Mouse (Mus musculus) gastrocnemius, adult 8-10 months (tissue): ENCODE data around the gene Stk16. TPM values are rescaled to one million over a fixed set of nuclear protein-coding genes. Genes with fewer than 3 reads are reported as not detected.
"Not testable (repeated sequence)": the region's sequence is repeated elsewhere in the genome, so short reads cannot be mapped to it uniquely, and the experiment has no call there.

Experiments used
- DNase-seq, 2 experiments: peaks; one replicate each; pipeline ENCODE4 v3.0.0; 2022; ENCODE audit warnings: low spot score in 2 of 2
- total RNA-seq, 4 experiments: library from RNA; stranded (reverse); gene quantifications; 2 replicates each; pipeline ENCODE4 v1.2.4; 2022

The Stk16 gene
- total RNA-seq, 4 experiments from 2014 or later: 15.2 to 20.5 (median 19.6) TPM

DNA sequence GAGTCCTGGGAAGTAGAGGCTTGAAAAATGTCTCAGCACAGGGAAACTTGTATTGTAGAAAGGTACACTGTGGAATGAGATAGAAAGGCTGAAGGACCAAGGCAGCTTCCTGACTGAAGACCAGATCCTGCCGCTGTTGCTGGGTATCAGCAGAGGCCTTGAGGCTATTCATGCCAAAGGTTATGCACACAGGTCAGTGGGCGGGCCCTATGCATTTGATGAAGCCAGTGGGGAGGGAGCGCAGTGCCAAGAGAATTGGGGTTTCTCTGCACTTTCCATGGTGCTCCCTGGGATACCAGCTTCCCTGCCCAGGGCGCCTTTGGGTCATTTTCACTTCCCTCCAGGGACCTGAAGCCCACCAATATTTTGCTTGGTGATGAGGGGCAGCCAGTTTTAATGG lies 1.9 kb downstream of the Stk16 start:
- no peak for DNase-seq

DNA sequence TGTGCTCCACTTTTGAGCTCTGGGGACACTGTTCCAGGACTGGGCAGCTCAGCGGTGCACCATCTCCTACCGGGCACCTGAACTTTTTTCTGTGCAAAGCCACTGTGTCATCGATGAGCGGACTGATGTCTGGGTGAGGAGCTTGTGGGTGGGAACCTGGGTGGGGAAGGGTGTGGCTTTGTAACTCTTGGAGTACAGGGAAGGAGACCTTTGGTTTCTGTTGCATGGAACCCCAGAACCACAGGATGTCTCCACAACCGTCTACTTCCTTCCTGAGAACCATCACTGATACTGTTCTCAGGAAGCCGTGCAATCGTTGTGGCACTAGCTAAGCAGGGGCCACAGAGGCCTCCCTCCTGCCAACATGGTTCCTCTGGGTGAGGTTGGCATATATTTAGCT lies 2.5 kb downstream of the Stk16 start:
- DNase-seq: no peak

DNA sequence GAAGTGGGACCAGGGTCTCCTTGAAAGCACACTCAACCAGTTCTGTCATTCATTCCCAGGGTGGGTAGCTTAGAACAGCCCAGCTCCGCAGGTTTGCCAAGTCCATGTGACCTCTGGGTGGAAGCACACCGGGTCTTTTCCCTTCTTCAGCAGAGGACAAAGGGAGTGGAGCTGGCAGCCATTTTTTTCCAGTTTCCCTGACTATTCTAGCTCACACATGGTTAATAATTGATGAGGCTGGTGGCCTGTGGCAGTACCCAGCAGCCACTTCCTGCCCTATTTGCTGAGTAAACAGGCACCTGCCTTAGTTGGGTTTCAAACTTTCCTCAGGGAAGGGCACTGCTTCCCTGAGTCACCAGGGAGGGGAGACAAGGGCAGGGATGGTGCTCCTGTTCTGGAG lies 3.8 kb downstream of the Stk16 start:
- DNase-seq: no peak

- DNase-seq: peak in 1 of 2 experiments; percentile 47
These were observed 4.2 kb downstream of the Stk16 start for GRCm38 (mm10) chr1:75214886-75215285.

- DNase-seq: peak; percentile 59 to 64
These were observed 5.1 kb downstream of the Stk16 start for GRCm38 (mm10) chr1:75215785-75216184.

- DNase-seq: peak; percentile 64 to 76
These were observed 6.4 kb downstream of the Stk16 start for GRCm38 (mm10) chr1:75216797-75217585.

- DNase-seq: no peak
These were observed 7.2 kb downstream of the Stk16 start for GRCm38 (mm10) chr1:75217893-75218226.

DNA sequence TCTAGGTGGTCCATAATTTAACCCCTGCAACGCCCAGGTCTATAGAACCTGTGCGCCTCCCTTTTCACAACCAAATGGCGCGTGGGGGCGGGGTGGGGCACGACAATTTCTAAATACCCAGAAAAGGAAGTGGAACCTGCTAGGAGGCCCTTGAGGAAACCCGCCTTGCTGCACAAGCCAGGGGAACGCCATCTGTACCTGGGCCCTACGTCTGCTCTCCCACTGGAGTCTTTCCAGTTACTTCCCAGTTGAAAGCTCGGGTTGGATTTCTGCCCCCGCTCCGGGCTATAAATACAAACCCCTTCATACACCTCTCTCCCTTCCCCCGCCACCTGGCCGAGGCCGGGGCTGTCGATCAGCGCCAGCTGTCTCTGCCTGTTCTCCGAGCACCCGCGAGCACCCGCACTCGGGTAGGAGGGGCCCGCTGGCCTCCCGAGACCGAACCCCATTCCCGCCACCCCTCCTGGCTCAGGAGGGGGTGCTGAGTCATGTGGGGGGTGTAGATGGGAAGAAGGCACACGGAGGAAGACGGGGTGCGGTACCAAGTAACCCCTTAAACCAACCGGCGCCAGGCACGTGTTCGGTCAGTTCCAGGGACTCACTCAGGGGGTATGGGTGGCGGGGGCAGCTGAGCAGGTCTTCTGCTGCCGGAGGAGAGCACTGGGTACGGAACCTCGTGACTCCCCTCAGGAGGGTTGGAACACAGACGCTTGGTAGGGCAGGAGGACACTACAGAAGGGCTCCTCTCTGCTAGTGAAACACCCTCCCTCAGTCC lies 7.8 kb downstream of the Stk16 start:
- DNase-seq: peak; percentile 88 to 94

- DNase-seq: peak; percentile 90 to 92
These were observed 8.4 kb downstream of the Stk16 start for GRCm38 (mm10) chr1:75219078-75219477.

DNA sequence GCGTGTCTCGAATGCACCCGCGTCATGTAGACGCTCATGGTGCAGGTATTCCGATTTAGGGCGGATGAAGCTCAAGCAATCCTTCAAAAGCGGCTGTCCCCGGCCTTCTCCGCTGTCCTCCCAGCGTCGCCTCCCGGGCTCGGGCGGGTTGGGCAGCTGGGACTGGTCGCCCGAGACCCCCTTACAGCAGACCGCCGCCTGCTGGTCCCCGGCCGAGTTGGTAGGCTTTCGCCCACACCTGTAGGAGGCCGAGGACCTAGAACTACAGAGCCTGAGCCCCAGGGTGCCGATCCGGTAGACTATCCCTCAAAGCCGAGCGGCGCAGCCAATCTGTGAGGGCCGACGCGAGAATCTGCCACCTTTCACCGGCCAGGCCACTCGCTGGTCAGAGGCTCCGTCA lies 8.9 kb downstream of the Stk16 start, which contains the start of gene Tuba4a:
Tuba4a (minus strand) TSS at position 335 of the 400 bp plus-strand sequence.
- DNase-seq: no peak

GRCm38 (mm10) chr1:75221538-75221937 lies 10.9 kb downstream of the Stk16 start:
- no peak for DNase-seq

DNA sequence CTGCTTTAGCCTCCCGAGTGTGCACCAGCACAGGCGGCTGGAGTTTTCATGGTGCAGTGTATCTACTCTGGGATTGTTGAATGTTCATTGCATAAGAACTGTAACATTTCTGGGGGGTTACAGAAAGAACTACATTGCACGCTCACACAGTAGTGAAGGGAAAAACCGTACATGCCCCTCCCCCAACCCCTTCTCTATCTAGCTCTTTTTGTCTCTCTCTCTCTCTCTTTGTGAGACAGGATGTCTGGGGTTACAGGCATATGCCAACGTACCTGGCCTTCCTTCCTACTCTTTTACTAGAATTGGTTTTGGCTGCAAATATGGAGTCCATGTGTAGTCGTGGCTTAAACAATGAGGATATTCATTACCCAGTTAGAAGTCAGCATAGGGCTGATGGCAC lies 12.3 kb downstream of the Stk16 start:
- no peak for DNase-seq

GRCm38 (mm10) chr1:75223532-75223931 lies 12.9 kb downstream of the Stk16 start:
- no peak for DNase-seq

- no peak for DNase-seq
These were observed 14.8 kb downstream of the Stk16 start for GRCm38 (mm10) chr1:75225473-75225872.

GRCm38 (mm10) chr1:75226138-75226537 lies 15.5 kb downstream of the Stk16 start:
- no peak for DNase-seq

DNA sequence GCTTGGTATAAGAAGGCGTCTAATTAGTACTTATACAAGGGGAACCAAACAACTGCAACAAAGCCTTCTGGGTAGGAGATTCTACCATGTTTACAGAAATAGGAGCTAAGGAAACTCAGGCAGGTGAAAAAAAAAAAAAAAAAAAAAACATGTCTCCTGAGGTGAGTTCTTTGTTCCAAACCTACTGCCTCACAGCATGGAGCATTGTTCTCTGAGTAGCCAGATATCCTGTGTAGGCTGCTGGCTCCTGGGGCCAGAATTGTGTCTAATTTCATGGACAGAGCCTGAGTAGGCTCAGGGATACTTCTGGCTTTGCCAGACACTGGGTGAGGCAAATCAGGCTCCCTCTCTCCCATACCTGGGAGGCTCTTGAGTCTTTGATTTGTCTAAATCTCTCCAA lies 17.0 kb downstream of the Stk16 start:
- DNase-seq: no peak

DNA sequence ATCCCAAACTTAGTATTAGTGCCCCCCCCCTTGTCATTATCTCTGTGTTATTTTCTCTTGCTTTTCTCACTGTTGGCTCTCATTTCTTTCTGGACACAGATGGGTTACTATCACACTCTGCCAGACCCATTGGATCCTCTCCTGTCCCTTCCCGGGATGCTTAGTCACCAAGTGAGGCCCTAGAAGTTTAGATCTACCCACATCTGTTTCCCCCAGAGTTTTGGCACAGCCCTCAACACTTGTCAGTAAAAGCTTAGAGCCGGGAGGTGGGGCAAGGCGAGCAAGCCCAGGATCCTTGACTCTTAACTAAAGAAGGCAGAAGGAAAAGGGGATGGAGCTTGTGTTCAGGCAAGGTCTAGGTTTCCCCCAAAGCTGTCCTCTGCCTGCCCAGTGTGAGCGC lies 18.5 kb downstream of the Stk16 start:
- DNase-seq: no peak

DNA sequence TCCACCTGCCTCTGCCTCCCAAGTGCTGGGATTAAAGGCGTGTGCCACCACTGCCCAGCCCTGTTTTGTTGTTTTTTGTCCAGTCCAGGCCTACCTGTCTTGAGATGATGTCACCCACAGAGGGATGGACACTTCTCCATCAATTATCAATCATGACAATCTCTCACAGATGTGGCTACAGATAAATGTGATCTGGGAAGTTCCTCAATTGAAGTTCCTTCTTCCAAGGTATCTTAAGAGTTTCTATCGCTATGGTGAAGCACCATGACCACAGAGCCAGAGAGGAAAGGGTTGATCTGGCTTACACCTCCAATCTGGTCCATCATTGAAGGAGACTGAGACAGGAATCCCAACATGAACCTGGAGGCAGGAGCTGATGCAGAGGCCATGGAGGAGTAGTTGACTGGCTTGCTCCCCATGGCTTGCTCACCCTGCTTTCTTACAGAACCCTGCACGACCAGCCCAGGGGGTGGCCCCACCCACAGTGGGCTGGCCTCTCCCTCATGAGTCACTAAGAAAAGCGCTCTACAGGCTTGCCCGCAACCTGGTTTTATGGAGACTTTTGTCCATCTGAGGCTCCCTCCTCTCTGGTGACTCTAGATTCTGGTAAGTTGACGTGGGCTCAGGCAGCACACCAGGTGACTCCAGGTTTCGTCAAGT lies 19.8 kb downstream of the Stk16 start:
- DNase-seq: no peak

DNA sequence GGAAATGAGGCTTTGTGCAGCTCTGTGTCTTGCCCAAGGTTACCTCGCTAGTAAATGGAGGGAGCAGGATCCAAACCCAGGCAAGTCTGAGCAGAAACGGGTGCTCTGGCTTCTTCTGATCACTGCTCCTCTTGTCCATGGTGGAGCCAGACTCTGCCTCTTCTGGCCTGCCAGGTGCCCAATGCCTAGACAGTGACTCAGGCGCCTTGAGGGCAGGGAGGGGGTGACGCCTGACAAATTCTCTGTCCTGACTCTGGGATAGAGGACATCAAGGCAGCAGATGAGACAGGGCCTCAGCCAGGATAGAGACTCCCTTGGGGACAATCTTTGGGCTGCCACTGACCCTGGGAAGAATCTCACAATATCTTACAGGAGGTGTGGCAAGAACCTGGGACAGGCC lies 20.6 kb downstream of the Stk16 start:
- no peak for DNase-seq

DNA sequence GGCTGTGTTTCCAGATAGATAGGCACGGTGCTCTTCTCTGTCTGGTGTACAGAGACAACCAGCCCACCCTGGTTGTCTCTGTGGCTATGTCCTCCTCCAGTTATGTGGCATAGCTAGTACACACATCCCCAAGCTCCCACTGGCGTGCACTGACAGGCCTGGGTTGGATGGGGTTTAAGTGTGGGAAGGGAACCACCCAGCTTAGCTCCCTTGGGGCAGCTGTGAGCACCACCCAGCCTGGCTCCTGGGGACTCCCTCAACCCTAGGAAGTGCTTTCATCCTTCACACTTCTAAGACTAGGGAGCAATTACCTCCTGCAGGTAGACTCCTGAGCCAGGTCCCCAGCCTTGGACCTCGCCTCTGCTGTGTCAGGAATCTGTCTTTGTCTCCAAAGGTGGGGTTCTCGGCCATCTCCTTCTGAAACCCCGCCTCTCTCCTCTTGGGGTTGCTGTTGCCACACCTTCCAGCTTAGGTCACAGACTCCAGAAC lies 21.1 kb downstream of the Stk16 start, which contains the start of gene A630095N17Rik:
A630095N17Rik (minus strand) TSS at position 439 of the 489 bp plus-strand sequence.
- DNase-seq: no peak

DNA sequence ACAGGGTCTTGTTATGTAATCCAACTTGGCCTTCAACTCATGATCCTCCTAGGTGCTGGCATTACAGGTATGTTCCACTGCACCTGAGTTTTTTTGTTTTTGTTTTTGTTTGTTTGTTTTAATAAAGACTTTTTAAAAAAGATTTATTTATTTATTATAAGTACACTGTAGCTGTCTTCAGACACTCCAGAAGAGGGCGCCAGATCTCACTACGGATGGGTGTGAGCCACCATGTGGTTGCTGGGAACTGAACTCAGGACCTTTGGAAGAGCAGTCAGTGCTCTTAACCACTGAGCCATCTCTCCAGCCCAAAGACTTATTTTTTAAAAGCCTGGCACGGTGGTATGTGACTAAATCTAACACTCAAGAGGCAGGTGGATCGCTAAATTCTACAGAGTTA lies 21.9 kb downstream of the Stk16 start:
- not testable (repeated sequence) for DNase-seq

GRCm38 (mm10) chr1:75234606-75235005 lies 24.0 kb downstream of the Stk16 start:
- DNase-seq: no peak
